Mouse (Mus musculus): ENCODE measurements around the gene Mrtfb. TPM values are rescaled to one million over a fixed set of nuclear protein-coding genes. Genes with fewer than 3 reads are reported as not detected.

The Mrtfb gene
- polyA plus RNA-seq (2011; ENCODE audit: insufficient read length, low read depth, missing spikeins) = 25.2 and 25.8 TPM in 2 replicates

- peak within 1 kb of the TSS; percentile 87 for H3K4me3 ChIP-seq (ENCODE audit: insufficient read depth, low read length)
- no peak within 1 kb of the TSS for H3K27ac ChIP-seq (ENCODE audit: insufficient read depth, low read length)
- TF ChIP-seq CTCF (IDR thresholded peaks at IDR 0.05; ENCODE audit: borderline replicate concordance, insufficient read depth, low read length) = no peak
- peak; percentile 69 for TF ChIP-seq POLR2A (IDR thresholded peaks at IDR 0.05; ENCODE audit: low read depth, low read length)
- H3K4me1 ChIP-seq (ENCODE audit: control insufficient read depth, insufficient read depth, low read length) = peaks cover 6% of the 10 kb centered on the region; the same call in 1 of the 2 replicates
These were observed at the start of gene Mrtfb for GRCm38 (mm10) chr16:13255855-13256635. Gene Mrtfb (plus strand): TSS chr16:13256481.

GRCm38 (mm10) chr16:13207649-13208048 is 48.6 kb upstream of the Mrtfb start:
- Histone ChIP-seq H3K4me1 (ENCODE audit: control insufficient read depth, insufficient read depth, low read length) (peaks cover 3% of the 10 kb centered on the region), H3K27ac (ENCODE audit: insufficient read depth, low read length) (no peak overlapping the region), H3K4me3 (ENCODE audit: insufficient read depth, low read length) (no peak overlapping the region)
- no peak for TF ChIP-seq POLR2A (IDR thresholded peaks at IDR 0.05; ENCODE audit: low read depth, low read length)
- no peak for TF ChIP-seq CTCF (IDR thresholded peaks at IDR 0.05; ENCODE audit: borderline replicate concordance, insufficient read depth, low read length)

GRCm38 (mm10) chr16:13208087-13208486 is 48.2 kb upstream of the Mrtfb start:
- TF ChIP-seq CTCF (IDR thresholded peaks at IDR 0.05; ENCODE audit: borderline replicate concordance, insufficient read depth, low read length) (no peak), POLR2A (IDR thresholded peaks at IDR 0.05; ENCODE audit: low read depth, low read length) (no peak)
- no peak overlapping the region for H3K4me3 ChIP-seq (ENCODE audit: insufficient read depth, low read length)
- H3K4me1 ChIP-seq (ENCODE audit: control insufficient read depth, insufficient read depth, low read length) = peaks cover 3% of the 10 kb centered on the region
- no peak overlapping the region for H3K27ac ChIP-seq (ENCODE audit: insufficient read depth, low read length)

- TF ChIP-seq POLR2A (IDR thresholded peaks at IDR 0.05; ENCODE audit: low read depth, low read length) (no peak), CTCF (IDR thresholded peaks at IDR 0.05; ENCODE audit: borderline replicate concordance, insufficient read depth, low read length) (no peak)
- no peak overlapping the region for H3K27ac ChIP-seq (ENCODE audit: insufficient read depth, low read length)
- peaks cover 2% of the 10 kb centered on the region for H3K4me1 ChIP-seq (ENCODE audit: control insufficient read depth, insufficient read depth, low read length)
- H3K4me3 ChIP-seq (ENCODE audit: insufficient read depth, low read length) = no peak overlapping the region
These were observed 43.5 kb upstream of the Mrtfb start for GRCm38 (mm10) chr16:13212781-13213180.

GRCm38 (mm10) chr16:13216116-13216952 is 39.9 kb upstream of the Mrtfb start:
- TF ChIP-seq CTCF (IDR thresholded peaks at IDR 0.05; ENCODE audit: borderline replicate concordance, insufficient read depth, low read length) (no peak), POLR2A (IDR thresholded peaks at IDR 0.05; ENCODE audit: low read depth, low read length) (no peak)
- Histone ChIP-seq H3K27ac (ENCODE audit: insufficient read depth, low read length) (no peak overlapping the region), H3K4me3 (ENCODE audit: insufficient read depth, low read length) (no peak overlapping the region), H3K4me1 (ENCODE audit: control insufficient read depth, insufficient read depth, low read length) (peaks cover 4% of the 10 kb centered on the region)

- Histone ChIP-seq H3K27ac (ENCODE audit: insufficient read depth, low read length) (no peak overlapping the region), H3K4me3 (ENCODE audit: insufficient read depth, low read length) (no peak overlapping the region), H3K4me1 (ENCODE audit: control insufficient read depth, insufficient read depth, low read length) (peaks cover 7% of the 10 kb centered on the region)
- TF ChIP-seq POLR2A (IDR thresholded peaks at IDR 0.05; ENCODE audit: low read depth, low read length) = no peak
- no peak for TF ChIP-seq CTCF (IDR thresholded peaks at IDR 0.05; ENCODE audit: borderline replicate concordance, insufficient read depth, low read length)
These were observed 38.3 kb upstream of the Mrtfb start for GRCm38 (mm10) chr16:13217951-13218350.

- H3K27ac ChIP-seq (ENCODE audit: insufficient read depth, low read length) = no peak overlapping the region
- peaks cover 7% of the 10 kb centered on the region for H3K4me1 ChIP-seq (ENCODE audit: control insufficient read depth, insufficient read depth, low read length)
- TF ChIP-seq CTCF (IDR thresholded peaks at IDR 0.05; ENCODE audit: borderline replicate concordance, insufficient read depth, low read length) = no peak
- no peak for TF ChIP-seq POLR2A (IDR thresholded peaks at IDR 0.05; ENCODE audit: low read depth, low read length)
- H3K4me3 ChIP-seq (ENCODE audit: insufficient read depth, low read length) = no peak overlapping the region
These were observed 34.8 kb upstream of the Mrtfb start for GRCm38 (mm10) chr16:13221475-13221874.

- TF ChIP-seq POLR2A (IDR thresholded peaks at IDR 0.05; ENCODE audit: low read depth, low read length) = no peak
- TF ChIP-seq CTCF (IDR thresholded peaks at IDR 0.05; ENCODE audit: borderline replicate concordance, insufficient read depth, low read length) = no peak
- H3K4me3 ChIP-seq (ENCODE audit: insufficient read depth, low read length) = no peak overlapping the region
- H3K4me1 ChIP-seq (ENCODE audit: control insufficient read depth, insufficient read depth, low read length) = no peaks in the 10 kb centered on the region
- H3K27ac ChIP-seq (ENCODE audit: insufficient read depth, low read length) = no peak overlapping the region
These were observed 24.2 kb upstream of the Mrtfb start for GRCm38 (mm10) chr16:13232043-13232442.

- TF ChIP-seq CTCF (IDR thresholded peaks at IDR 0.05; ENCODE audit: borderline replicate concordance, insufficient read depth, low read length) (no peak), POLR2A (IDR thresholded peaks at IDR 0.05; ENCODE audit: low read depth, low read length) (no peak)
- no peak overlapping the region for H3K27ac ChIP-seq (ENCODE audit: insufficient read depth, low read length)
- no peak overlapping the region for H3K4me3 ChIP-seq (ENCODE audit: insufficient read depth, low read length)
- H3K4me1 ChIP-seq (ENCODE audit: control insufficient read depth, insufficient read depth, low read length) = no peaks in the 10 kb centered on the region
These were observed 23.1 kb upstream of the Mrtfb start for GRCm38 (mm10) chr16:13232912-13233802.
